Mouse (Mus musculus) telencephalon, adult 2 months (tissue): ENCODE data around the gene Abcc8.

Experiments
- DNase-seq: peaks from one replicate; pipeline ENCODE4 v3.0.0-alpha.2; 2011; ENCODE audit warnings: low read depth, low spot score

Abcc8 gene

DNA sequence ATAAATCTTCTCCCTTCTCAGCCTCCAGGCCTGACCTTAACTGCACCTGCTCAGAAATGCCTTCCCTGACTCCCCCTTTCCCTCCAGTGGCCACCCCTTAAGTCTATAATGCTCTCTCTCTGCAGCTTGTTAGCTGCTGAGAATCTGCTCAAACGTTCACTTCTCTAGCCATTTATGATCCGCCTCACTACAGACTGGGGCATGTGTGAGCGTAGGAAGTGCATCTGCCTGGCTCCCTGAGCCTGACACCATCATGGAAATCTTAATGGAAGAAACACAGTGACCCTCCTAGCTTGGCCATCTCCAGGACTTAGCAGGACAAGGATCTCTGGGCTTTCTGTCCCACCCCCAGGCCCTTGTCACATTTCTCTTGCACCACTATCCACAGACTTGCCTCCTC lies 69.8 kb downstream of the Abcc8 start:
- no peak for DNase-seq

GRCm38 (mm10) chr7:46105484-46105883 lies 74.3 kb downstream of the Abcc8 start:
- no peak for DNase-seq

DNA sequence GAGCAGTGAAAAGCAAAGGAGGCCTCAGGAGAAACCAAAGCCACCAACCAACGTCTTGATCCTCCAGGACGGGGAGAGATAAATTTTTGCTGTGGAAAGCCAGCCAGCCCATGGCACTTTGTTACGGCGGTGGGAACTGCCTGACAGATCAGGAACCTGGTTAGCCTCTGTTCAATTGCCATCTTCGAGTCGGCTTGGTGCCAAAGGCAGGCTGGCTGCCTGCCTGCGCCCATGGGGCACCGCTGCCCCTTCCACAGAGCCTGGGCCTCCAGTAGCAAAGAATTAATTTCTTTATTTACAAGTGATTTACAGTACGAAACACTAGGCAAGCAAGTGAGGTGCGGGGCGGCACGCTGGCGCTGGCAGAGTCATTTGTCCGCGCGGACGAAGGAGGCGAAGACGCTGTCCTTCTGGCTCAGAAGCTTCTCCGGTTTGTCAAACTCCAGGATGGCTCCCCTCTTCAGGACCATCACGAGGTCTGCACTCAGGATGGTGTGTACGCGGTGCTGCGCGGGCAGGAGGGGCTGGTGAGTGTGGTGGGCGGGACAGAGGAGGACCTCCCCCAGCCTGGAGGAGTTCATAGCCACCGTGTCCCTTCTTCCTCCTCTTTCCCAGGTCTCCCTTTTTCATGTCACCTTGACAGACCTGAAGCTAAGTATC lies 75.4 kb downstream of the Abcc8 start:
- no peak for DNase-seq

GRCm38 (mm10) chr7:46103771-46104170 lies 76.1 kb downstream of the Abcc8 start:
- no peak for DNase-seq

- peak; percentile 65 for DNase-seq
Observed at GRCm38 (mm10) chr7:46103075-46103591, 76.7 kb downstream of the Abcc8 start.

GRCm38 (mm10) chr7:46100563-46100962 lies 79.3 kb downstream of the Abcc8 start, which contains the start of gene Kcnj11:
TSS of gene Kcnj11 (minus strand) at chr7:46100764.
- DNase-seq: peak; percentile 50

GRCm38 (mm10) chr7:46099682-46100081 lies 80.2 kb downstream of the Abcc8 start:
- no peak for DNase-seq

GRCm38 (mm10) chr7:46098919-46099286 lies 80.9 kb downstream of the Abcc8 start:
- no peak for DNase-seq

GRCm38 (mm10) chr7:46098221-46098918 lies 81.5 kb downstream of the Abcc8 start:
- DNase-seq: peak; percentile 44

DNA sequence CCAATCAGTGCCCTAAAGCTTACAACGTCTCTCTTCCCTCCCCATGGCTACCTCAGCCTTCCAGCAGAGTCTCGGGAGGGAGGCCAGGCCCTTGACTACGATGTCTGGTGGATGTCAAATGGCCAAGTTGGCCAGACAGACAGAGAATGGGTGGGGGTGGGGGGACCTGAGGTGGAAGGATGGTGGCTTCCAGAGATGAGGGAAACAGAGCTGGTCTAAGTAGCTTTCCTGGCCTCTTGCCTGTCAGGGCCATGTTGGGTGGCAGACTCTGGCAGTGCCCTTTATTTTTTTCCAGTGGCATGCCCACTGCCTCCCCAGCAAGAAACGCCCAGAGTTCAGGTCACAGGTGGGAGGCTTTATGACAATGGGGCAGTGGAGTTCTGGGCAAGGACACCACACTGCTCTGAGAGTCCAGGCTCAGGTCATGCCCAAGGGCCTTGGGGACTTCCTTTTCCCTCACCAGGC lies 82.5 kb downstream of the Abcc8 start:
- no peak for DNase-seq

GRCm38 (mm10) chr7:46096136-46096535 lies 83.7 kb downstream of the Abcc8 start:
- DNase-seq: peak; percentile 43

- DNase-seq: no peak
Observed at GRCm38 (mm10) chr7:46092803-46093202, 87.0 kb downstream of the Abcc8 start.

GRCm38 (mm10) chr7:46088241-46088640 lies 91.6 kb downstream of the Abcc8 start:
- no peak for DNase-seq

DNA sequence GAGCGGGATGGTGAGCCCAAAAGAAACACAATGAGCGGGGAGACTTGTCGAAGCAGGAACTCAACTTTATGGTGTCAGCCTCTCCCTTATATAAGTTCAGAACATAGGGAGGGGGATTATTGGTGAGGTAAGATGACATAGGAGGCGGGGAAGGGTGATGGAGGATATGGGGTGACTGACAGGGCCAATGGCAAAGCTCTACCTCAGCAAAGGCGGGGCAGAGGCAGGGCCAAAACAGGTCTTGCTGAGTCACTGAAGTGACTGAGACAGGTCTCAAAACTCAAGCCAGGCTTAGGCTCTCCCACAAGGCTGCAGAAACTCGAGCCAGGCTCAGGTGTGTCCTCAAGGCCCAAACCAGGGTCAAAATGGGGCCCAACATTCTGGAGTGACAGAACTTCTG lies 93.5 kb downstream of the Abcc8 start:
- no peak for DNase-seq

- no peak for DNase-seq
Observed at GRCm38 (mm10) chr7:46084839-46085513, 94.9 kb downstream of the Abcc8 start.

- DNase-seq: no peak
Observed at GRCm38 (mm10) chr7:46084024-46084423, 95.8 kb downstream of the Abcc8 start.

GRCm38 (mm10) chr7:46077675-46078074 lies 102.2 kb downstream of the Abcc8 start:
- no peak for DNase-seq

GRCm38 (mm10) chr7:46076844-46077243 lies 103.0 kb downstream of the Abcc8 start:
- DNase-seq: no peak

DNA sequence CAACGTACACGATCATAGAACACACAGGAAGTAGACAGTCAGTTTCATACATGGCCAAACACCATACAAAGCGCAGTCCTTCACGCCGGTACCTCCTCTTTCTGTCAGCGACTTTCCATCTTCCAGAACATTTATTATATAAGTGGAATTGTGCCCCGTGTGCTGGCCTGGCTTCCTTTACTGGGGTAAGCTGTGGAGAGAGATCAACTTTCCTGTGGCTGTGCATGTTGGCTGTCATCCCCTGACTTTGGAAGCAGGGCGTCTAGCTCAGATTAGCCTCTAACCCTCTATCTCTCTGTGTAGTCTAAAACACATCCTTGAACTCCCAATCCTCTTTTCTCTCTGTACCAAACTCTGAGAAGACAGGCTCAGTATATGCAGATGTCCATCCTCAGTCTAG lies 111.0 kb downstream of the Abcc8 start:
- no peak for DNase-seq

- DNase-seq: no peak
Observed at GRCm38 (mm10) chr7:46063296-46063695, 116.5 kb downstream of the Abcc8 start.

DNA sequence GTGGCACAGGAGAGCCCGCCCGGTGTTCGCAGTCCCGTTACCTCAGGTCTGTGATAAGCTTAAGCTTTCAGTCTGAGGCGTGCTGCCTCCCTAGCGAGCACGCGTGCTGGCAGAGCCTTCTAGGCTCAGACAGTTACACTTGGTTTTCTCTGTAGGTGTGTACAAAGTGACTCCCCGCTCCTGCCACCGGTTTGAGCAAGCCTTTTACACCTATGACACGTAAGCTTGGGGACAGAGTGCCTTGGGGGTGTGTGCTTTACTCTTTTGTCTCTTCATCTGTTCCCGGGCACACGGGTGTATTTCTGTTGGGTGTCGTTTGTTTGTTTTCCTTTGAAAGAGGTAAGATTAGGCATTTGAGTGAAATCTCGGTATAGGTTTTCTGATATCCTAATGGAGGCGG lies 118.2 kb downstream of the Abcc8 start:
- no peak for DNase-seq

- no peak for DNase-seq
Observed at GRCm38 (mm10) chr7:46060688-46061087, 119.1 kb downstream of the Abcc8 start.
